Mouse (Mus musculus) testis, adult 2 months (tissue): ENCODE measurements around the gene Defb36.

Experiments
- CTCF ChIP-seq: fragments of 200-500 bp; IDR thresholded peaks from 2 replicates; pipeline ENCODE4 v1.5.1; 2012; ENCODE audit warnings: low read depth, mild to moderate bottlenecking, inconsistent platforms, low read length, moderate library complexity; ENCODE audit not compliant: control insufficient read depth, insufficient read depth, insufficient replicate concordance
- POLR2A ChIP-seq: fragments of 200-500 bp; IDR thresholded peaks from 2 replicates; pipeline ENCODE4 v1.6.1; 2012; ENCODE audit warnings: low read depth, mild to moderate bottlenecking, inconsistent platforms, low read length, moderate library complexity; ENCODE audit not compliant: control insufficient read depth

- TF ChIP-seq CTCF, result no peak
- no peak for TF ChIP-seq POLR2A
These were observed 18.0 kb downstream of the Defb36 start for GRCm38 (mm10) chr2:152622151-152622550.
